Mouse (Mus musculus) thymus, postnatal 14 days (tissue): ENCODE measurements around the gene Mlx.

Experiments
- DNase-seq: peaks from one replicate; pipeline ENCODE4 v3.0.0; 2021

Gene Mlx

DNA sequence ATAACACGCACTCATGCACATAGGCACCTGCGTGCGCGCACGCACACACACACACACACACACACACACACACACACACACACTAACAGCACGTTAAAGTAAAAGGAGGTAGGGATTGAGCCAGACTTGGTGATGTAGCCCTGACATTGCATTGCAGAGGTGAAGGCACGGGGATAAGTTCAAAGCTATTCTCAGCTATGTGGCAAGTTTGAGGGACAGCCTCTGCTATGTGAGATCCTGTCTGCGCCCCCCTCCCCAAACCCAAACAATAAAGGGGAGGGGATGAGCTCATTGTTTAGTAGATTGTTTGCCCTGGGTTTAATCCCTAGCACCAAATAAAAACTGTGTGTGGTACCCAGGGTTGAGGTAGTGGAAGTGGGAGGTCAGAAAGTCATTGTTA is 54.0 kb downstream of the Mlx start:
- DNase-seq = no peak
